Mouse (Mus musculus) neural tube, embryonic 15.5 days (tissue): ENCODE measurements at regions not wholly inside any gene's neighbourhood (a gene's known extent, or its start where the extent isn't known, plus 50 kb on each side); places are given as distances from the start of the nearest gene placed in this dataset.

ENCODE experiments used
- ATAC-seq: fragments of 200-750 bp; cut with Nextera tagmentation; 2 replicates; pipeline ENCODE4 v1.8.0; 2017; ENCODE audit warnings: mild to moderate bottlenecking, moderate TSS enrichment, moderate library complexity; ENCODE audit not compliant: low FRiP score
- H3K27ac ChIP-seq: fragments of 300-500 bp; sonication (generic); replicated peaks from 2 replicates; pipeline ENCODE4 v1.5.1; 2015; ENCODE audit warnings: mild to moderate bottlenecking, inconsistent platforms
- H3K27me3 ChIP-seq: fragments of 300-500 bp; sonication (generic); replicated peaks from 2 replicates; pipeline ENCODE4 v1.6.1; 2015; ENCODE audit warnings: inconsistent platforms
- H3K36me3 ChIP-seq: fragments of 300-500 bp; sonication (generic); 2 replicates; pipeline ENCODE4 v1.6.1; 2015; ENCODE audit warnings: inconsistent platforms
- H3K4me1 ChIP-seq: fragments of 300-500 bp; sonication (generic); 2 replicates; pipeline ENCODE4 v1.6.1; 2015; ENCODE audit warnings: inconsistent platforms
- H3K4me2 ChIP-seq: fragments of 300-500 bp; sonication (generic); 2 replicates; pipeline ENCODE4 v1.6.1; 2015; ENCODE audit warnings: inconsistent platforms, mild to moderate bottlenecking, moderate library complexity
- H3K4me3 ChIP-seq: fragments of 300-500 bp; sonication (generic); replicated peaks from 2 replicates; pipeline ENCODE4 v1.5.1; 2015; ENCODE audit warnings: mild to moderate bottlenecking, inconsistent platforms
- H3K9ac ChIP-seq: fragments of 300-500 bp; sonication (generic); replicated peaks from 2 replicates; pipeline ENCODE4 v1.6.1; 2015; ENCODE audit warnings: mild to moderate bottlenecking, inconsistent platforms
- H3K9me3 ChIP-seq: fragments of 300-500 bp; sonication (generic); replicated peaks from 2 replicates; pipeline ENCODE4 v1.6.1; 2016; ENCODE audit warnings: inconsistent platforms
- WGBS: fragments of 180-500 bp; shearing (Covaris S2); methylation state at CpG from one replicate; pipeline ENCODE4 v1.1.7; 2015; ENCODE audit warnings: mixed read lengths; 5-methylcytosine and 5-hydroxymethylcytosine counted together

- peaks cover 20% of the 10 kb centered on the region for H3K4me1 ChIP-seq
- no peak overlapping the region for H3K27ac ChIP-seq
- H3K4me3 ChIP-seq, result no peak overlapping the region
- H3K9ac ChIP-seq, result no peak overlapping the region
- H3K36me3 ChIP-seq, result no peaks in the 10 kb centered on the region
- H3K27me3 ChIP-seq, result no peaks in the 10 kb centered on the region
- ATAC-seq, result no peak
- no peak overlapping the region for H3K4me2 ChIP-seq
- 47% methylated on average over 6 of the region's 6 CpGs for WGBS
- no peaks in the 10 kb centered on the region for H3K9me3 ChIP-seq
Measured at GRCm38 (mm10) chr3:38230796-38231195, 253.8 kb downstream of the Ankrd50 start.

DNA sequence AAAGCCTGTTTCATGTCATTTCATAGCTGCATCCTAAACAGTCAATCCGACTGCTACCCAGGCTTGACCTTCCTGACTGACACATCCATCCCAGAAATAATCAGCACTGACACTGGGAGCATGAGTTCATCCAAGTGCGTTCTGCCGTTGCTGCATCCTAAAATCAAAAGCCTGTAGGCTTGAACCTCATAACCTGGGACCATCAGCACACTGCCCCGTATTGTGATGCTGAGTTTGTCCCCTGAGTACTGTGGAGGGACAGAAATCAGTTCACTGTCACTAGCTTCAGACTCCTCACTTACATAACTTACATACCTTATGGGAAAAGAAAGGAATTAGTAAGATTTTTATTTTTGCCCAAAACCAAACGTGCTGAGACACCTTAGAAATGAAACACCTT is 255.0 kb downstream of the Ankrd50 start:
- no peak overlapping the region for H3K4me2 ChIP-seq
- no peak overlapping the region for H3K4me3 ChIP-seq
- peaks cover 15% of the 10 kb centered on the region for H3K4me1 ChIP-seq
- H3K27me3 ChIP-seq, result no peaks in the 10 kb centered on the region
- H3K9ac ChIP-seq, result no peak overlapping the region
- H3K27ac ChIP-seq, result no peak overlapping the region
- H3K9me3 ChIP-seq, result no peaks in the 10 kb centered on the region
- no peak for ATAC-seq
- H3K36me3 ChIP-seq, result no peaks in the 10 kb centered on the region
- 73% methylated on average over 5 of the region's 5 CpGs for WGBS

GRCm38 (mm10) chr3:38229051-38229450 is 255.6 kb downstream of the Ankrd50 start:
- H3K36me3 ChIP-seq, result no peaks in the 10 kb centered on the region
- H3K27me3 ChIP-seq, result no peaks in the 10 kb centered on the region
- no peak for ATAC-seq
- no peaks in the 10 kb centered on the region for H3K9me3 ChIP-seq
- WGBS, result 47% methylated on average over 10 of the region's 10 CpGs
- H3K9ac ChIP-seq, result no peak overlapping the region
- no peak overlapping the region for H3K27ac ChIP-seq
- H3K4me1 ChIP-seq, result peaks cover 15% of the 10 kb centered on the region
- H3K4me2 ChIP-seq, result no peak overlapping the region
- no peak overlapping the region for H3K4me3 ChIP-seq

- Histone ChIP-seq H3K4me1 (peaks cover 8% of the 10 kb centered on the region), H3K4me3 (no peak overlapping the region), H3K4me2 (no peak overlapping the region), H3K36me3 (no peaks in the 10 kb centered on the region), H3K9ac (no peak overlapping the region), H3K27ac (no peak overlapping the region), H3K9me3 (no peaks in the 10 kb centered on the region), H3K27me3 (no peaks in the 10 kb centered on the region)
- WGBS, result 24% methylated on average over 6 of the region's 6 CpGs
- no peak for ATAC-seq
Measured at GRCm38 (mm10) chr3:38227596-38227995, 257.0 kb downstream of the Ankrd50 start.

GRCm38 (mm10) chr3:38227121-38227520 is 257.5 kb downstream of the Ankrd50 start:
- Histone ChIP-seq H3K27ac (no peak overlapping the region), H3K4me3 (no peak overlapping the region), H3K9me3 (no peaks in the 10 kb centered on the region), H3K4me2 (no peak overlapping the region), H3K27me3 (no peaks in the 10 kb centered on the region), H3K4me1 (peaks cover 4% of the 10 kb centered on the region), H3K36me3 (no peaks in the 10 kb centered on the region), H3K9ac (no peak overlapping the region)
- ATAC-seq, result no peak
- 76% methylated on average over 9 of the region's 9 CpGs for WGBS

GRCm38 (mm10) chr3:38226147-38226546 is 258.5 kb downstream of the Ankrd50 start:
- Histone ChIP-seq H3K4me1 (no peaks in the 10 kb centered on the region), H3K4me2 (no peak overlapping the region), H3K9ac (no peak overlapping the region), H3K9me3 (no peaks in the 10 kb centered on the region), H3K27ac (no peak overlapping the region), H3K36me3 (no peaks in the 10 kb centered on the region), H3K4me3 (no peak overlapping the region), H3K27me3 (no peaks in the 10 kb centered on the region)
- WGBS, result 74% methylated on average over 2 of the region's 2 CpGs
- ATAC-seq, result no peak

- ATAC-seq, result no peak
- no peaks in the 10 kb centered on the region for H3K4me1 ChIP-seq
- H3K36me3 ChIP-seq, result no peaks in the 10 kb centered on the region
- no peak overlapping the region for H3K4me3 ChIP-seq
- no peak overlapping the region for H3K27ac ChIP-seq
- no peak overlapping the region for H3K4me2 ChIP-seq
- no peak overlapping the region for H3K9ac ChIP-seq
- no peaks in the 10 kb centered on the region for H3K9me3 ChIP-seq
- H3K27me3 ChIP-seq, result 0 out of 2 replicates have a peak, but pooled peaks cover 2% of the 10 kb centered on the region
- WGBS, result 83% methylated on average over 8 of the region's 8 CpGs
Measured at GRCm38 (mm10) chr3:38221834-38222215, 262.8 kb downstream of the Ankrd50 start.

DNA sequence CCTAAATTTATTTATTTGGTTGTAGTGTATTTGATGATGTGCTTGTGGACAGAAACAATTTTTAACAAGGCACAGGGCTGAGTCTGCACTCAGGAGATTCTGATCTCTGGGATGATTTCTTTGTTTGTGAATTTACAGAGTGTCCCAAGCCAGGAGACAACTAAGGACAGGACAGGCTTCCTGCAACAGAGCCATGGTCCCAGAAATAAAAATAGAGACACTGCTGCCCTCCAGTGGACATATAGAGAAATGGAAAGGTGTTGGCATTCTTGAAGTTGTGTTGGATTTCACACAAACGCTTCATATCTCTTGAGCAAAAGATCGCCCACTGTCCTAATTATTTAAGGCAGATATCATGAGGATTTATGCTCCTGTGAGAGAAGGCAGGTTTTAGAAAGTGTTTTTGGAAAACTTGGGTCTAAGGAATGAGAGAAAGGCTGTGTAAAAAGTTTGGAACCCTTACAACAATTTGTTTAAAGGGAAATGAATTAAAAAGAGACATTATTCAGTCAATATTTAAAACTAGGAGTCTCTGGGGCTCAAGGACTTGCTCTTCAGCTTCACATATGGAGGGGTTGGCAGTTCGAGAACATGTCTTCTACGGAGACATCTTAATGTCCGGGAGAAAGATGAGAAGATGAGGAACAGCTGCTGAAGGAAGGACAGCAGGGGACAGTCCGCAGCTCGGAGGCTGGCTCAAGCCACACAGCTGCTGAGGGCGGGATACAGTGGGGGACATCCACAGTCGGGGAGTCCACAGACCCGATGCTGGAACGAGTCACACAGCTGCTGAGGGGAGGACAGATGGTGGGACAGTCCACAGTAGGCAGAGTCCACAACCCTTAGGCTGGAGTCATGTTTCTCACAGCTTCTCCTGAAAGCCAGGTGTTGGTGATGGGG is 263.5 kb downstream of the Ankrd50 start:
- Histone ChIP-seq H3K36me3 (no peaks in the 10 kb centered on the region), H3K4me3 (no peak overlapping the region), H3K4me2 (no peak overlapping the region), H3K27ac (no peak overlapping the region), H3K9me3 (no peaks in the 10 kb centered on the region), H3K27me3 (0 out of 2 replicates have a peak, but pooled peaks cover 2% of the 10 kb centered on the region), H3K4me1 (no peaks in the 10 kb centered on the region), H3K9ac (no peak overlapping the region)
- 0 out of 2 replicates have a peak, but pooled peaks have one; percentile 65 for ATAC-seq
- 61% methylated on average over 11 of the region's 11 CpGs for WGBS

- ATAC-seq, result no peak
- no peak overlapping the region for H3K4me2 ChIP-seq
- WGBS, result 87% methylated on average over 3 of the region's 3 CpGs
- no peak overlapping the region for H3K4me3 ChIP-seq
- no peak overlapping the region for H3K9ac ChIP-seq
- no peak overlapping the region for H3K27ac ChIP-seq
- H3K4me1 ChIP-seq, result no peaks in the 10 kb centered on the region
- H3K27me3 ChIP-seq, result no peaks in the 10 kb centered on the region
- H3K9me3 ChIP-seq, result no peaks in the 10 kb centered on the region
- no peaks in the 10 kb centered on the region for H3K36me3 ChIP-seq
Measured at GRCm38 (mm10) chr3:38209081-38209480, 275.6 kb downstream of the Ankrd50 start.

- WGBS, result 100% methylated on average over 1 of the region's 1 CpGs
- H3K4me1 ChIP-seq, result no peaks in the 10 kb centered on the region
- H3K9ac ChIP-seq, result no peak overlapping the region
- no peaks in the 10 kb centered on the region for H3K27me3 ChIP-seq
- ATAC-seq, result no peak
- H3K4me2 ChIP-seq, result no peak overlapping the region
- H3K36me3 ChIP-seq, result no peaks in the 10 kb centered on the region
- H3K27ac ChIP-seq, result no peak overlapping the region
- H3K4me3 ChIP-seq, result no peak overlapping the region
- no peaks in the 10 kb centered on the region for H3K9me3 ChIP-seq
Measured at GRCm38 (mm10) chr3:38207867-38208266, 276.8 kb downstream of the Ankrd50 start.

DNA sequence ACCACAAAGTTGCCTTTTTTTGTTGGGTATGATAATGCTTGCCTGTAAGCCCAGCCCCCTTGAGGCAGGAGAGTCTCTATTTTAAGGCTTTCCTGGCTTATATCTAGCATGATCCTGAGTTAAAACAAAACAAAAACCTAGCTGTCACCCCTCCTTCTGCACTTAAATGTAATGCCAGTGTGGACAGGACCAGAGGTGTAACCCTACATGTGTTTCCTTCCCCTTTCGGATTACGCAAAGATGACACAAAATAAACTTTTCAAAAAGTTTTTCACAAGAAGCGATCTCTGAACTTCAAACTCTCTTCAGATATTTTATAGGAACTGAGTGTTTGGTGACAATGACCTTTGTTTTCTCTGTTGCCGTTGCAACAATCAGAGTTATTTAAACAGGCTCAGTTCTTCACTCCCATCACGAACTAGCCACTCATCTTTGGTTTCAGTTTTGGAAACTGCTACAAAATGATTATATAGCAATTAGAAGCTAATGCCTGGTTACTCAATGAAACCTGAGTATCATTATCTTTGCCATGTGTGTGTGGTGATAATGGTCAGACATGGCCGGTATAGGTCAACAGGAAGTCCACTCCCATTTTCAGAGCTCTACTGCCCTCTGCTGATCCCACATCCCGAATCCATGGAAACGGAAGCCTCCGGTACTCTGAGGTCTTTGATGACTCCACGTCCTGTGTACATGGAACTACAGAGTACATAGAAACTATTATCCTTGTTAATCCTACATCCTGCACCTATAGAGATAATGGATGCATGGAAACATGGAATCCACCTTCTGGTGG is 282.6 kb downstream of the Ankrd50 start:
- Histone ChIP-seq H3K9ac (no peak overlapping the region), H3K4me1 (no peaks in the 10 kb centered on the region), H3K9me3 (no peaks in the 10 kb centered on the region), H3K27me3 (no peaks in the 10 kb centered on the region), H3K36me3 (no peaks in the 10 kb centered on the region), H3K4me2 (no peak overlapping the region), H3K4me3 (no peak overlapping the region), H3K27ac (no peak overlapping the region)
- 76% methylated on average over 10 of the region's 10 CpGs for WGBS
- no peak for ATAC-seq

DNA sequence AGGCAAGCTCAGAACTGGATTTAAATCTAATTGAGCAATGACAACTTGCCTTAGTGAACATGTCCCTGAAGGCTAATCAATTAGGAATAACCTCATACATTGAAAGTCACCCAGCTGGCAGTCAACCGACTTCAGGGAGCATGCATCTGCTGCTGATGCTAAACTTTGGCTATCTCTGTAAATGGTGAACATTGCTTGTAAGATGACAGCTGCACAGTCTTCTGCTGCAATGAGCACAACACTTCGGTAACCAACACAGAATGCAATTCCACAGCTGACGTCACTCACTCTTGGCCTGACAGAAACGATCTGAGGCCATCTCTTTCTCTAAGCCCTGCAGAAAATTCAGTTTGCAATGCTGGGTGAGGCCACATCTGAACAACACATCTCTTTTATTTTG is 290.6 kb downstream of the Ankrd50 start:
- no peak for ATAC-seq
- H3K36me3 ChIP-seq, result no peaks in the 10 kb centered on the region
- H3K4me1 ChIP-seq, result no peaks in the 10 kb centered on the region
- no peak overlapping the region for H3K9ac ChIP-seq
- no peaks in the 10 kb centered on the region for H3K27me3 ChIP-seq
- WGBS, result 64% methylated on average over 4 of the region's 4 CpGs
- no peak overlapping the region for H3K4me3 ChIP-seq
- H3K4me2 ChIP-seq, result no peak overlapping the region
- no peaks in the 10 kb centered on the region for H3K9me3 ChIP-seq
- no peak overlapping the region for H3K27ac ChIP-seq
